Mouse (Mus musculus): Measurements from ENCODE around the gene Sema6b.

- TF ChIP-seq TAL1 (IDR thresholded peaks at IDR 0.05; ENCODE audit: low read length) (no peak), GATA1 (IDR thresholded peaks at IDR 0.05; ENCODE audit: low read length) (no peak)
Observed at GRCm38 (mm10) chr17:56131814-56132213, 8.3 kb downstream of the Sema6b start.
